Mouse (Mus musculus) lung, postnatal 14 days (tissue): ENCODE data around the gene Olfr206.
"Not testable (repeated sequence)": the region's sequence is repeated elsewhere in the genome, so short reads cannot be mapped to it uniquely, and the experiment has no call there.

ENCODE experiments used
- DNase-seq: peaks from one replicate; pipeline ENCODE4 v3.0.0; 2021

Gene Olfr206

DNA sequence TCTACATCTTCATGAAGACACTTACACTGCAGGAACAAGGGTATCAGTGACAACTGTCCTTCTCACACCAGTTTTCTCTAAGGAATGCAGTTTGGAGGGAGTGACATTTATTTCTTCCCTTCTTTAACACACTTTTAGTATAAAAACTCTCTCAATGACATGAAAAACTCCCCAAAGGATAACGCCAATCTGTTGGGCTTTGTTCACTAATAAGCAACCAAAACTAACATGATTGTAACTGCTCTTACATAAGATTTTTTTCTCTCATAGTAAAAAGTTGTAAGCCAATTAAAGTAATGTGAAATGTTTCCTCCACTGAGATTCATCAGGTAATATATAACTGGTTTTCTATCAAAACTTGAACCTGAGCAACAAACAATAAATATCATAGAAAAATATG, at the start of gene Olfr206:
Gene Olfr206 (minus strand): TSS at position 101 of the 400 bp plus-strand sequence.
- DNase-seq = no peak

GRCm38 (mm10) chr16:59393300-59393699, 44.3 kb upstream of the Olfr206 start:
- DNase-seq = no peak

DNA sequence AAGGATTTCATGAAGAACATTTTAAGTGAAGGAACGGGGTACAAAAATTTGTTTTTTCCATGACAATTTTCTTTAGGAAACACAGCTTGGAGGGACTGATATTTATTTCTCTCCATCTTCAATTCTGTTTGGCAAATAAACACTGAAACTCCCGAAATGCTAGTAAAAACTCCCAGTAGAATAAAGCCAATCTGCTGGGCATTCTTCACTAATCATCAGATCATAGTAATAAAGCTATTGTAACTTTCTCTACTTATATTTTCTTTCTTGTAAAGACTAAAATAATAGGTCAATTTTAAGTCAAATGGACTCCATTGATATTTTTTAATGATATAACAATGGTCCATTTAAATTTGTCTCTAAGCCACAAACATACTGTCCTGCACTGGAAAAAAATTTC, 14.8 kb upstream of the Olfr206 start, which contains the start of gene Olfr209:
Gene Olfr209 (minus strand): TSS at position 101 of the 400 bp plus-strand sequence.
- no peak for DNase-seq

DNA sequence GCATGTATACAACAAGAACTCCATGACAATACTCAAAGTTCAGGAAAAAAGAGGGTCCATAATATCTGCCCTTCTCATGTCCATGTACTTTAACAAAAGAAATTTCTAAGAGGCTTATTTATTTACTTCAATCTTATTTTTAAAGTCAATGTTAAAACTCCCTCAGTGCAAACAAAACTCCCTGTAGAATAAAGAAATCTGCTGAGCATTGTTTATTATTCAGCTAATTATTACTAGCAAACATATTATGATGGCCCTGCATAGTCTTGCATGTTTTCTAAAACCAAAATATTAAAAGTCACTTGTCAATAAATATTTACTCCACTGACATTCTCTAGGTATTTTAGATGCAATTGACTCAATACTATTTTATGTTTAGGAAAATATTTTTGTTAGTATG, 18.0 kb downstream of the Olfr206 start, which contains the start of gene Olfr205:
Gene Olfr205 (minus strand): TSS at position 101 of the 400 bp plus-strand sequence.
- DNase-seq = no peak

GRCm38 (mm10) chr16:59323262-59323661, 25.8 kb downstream of the Olfr206 start:
- not testable (repeated sequence) for DNase-seq

DNA sequence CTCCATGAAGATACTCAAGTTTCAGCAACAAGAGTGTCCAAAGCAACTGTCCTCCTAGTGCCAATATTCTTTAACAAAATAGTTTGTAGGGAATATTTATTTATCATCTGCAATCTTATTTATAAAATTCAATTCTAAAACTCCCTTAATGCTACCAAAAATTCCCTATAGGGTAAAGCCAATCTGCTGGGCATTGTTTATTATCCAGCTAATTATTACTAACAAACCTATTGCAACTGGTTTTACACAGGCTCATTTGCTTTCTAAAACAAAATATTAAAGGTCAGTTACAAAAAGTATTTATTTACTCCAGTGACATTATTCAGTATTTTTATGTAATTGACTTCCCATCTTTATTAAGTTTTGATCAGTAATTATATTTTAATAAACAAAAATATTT, 30.9 kb downstream of the Olfr206 start, which contains the start of gene Olfr204:
Gene Olfr204 (minus strand): TSS at position 101 of the 400 bp plus-strand sequence.
- DNase-seq = no peak

DNA sequence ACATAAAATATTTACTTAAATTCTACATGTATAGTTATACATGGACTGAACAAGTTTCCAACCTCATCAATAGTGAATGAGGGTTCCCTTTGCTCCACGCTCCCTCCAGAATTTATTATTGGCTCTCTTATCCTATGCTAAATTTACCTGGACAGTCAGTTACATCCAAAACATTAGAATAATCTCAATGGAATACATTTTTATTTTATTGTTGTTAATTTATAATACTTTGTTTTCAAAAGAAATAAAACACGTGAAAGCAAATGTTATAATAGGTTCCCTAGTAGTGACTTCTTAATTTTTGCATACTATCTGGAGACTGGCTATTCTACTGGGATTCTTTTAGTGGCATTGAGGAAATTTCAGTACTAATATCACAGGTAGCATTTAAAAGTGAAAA, 50.5 kb downstream of the Olfr206 start, which contains the start of gene Olfr203:
Gene Olfr203 (plus strand): TSS at position 301 of the 400 bp plus-strand sequence.
- DNase-seq = no peak
